Mouse (Mus musculus) heart, embryonic 15.5 days (tissue): ENCODE results near the gene Vkorc1l1. TPM values are rescaled to one million over a fixed set of nuclear protein-coding genes. Genes with fewer than 3 reads are reported as not detected.
"Not testable (repeated sequence)": the region's sequence is repeated elsewhere in the genome, so short reads cannot be mapped to it uniquely, and the experiment has no call there.

Experiments used
- ATAC-seq: fragments of 200-750 bp; cut with Nextera tagmentation; replicated peaks from 2 replicates; pipeline ENCODE4 v1.8.0; 2017; ENCODE audit warnings: low read depth, moderate TSS enrichment; ENCODE audit not compliant: insufficient number of reproducible peaks, insufficient read depth, low FRiP score
- H3K27ac ChIP-seq: fragments of 300-500 bp; sonication (generic); 2 replicates; pipeline ENCODE4 v1.5.1; 2015; ENCODE audit warnings: mild to moderate bottlenecking, inconsistent platforms
- H3K27me3 ChIP-seq: fragments of 300-500 bp; sonication (generic); 2 replicates; pipeline ENCODE4 v1.6.1; 2015; ENCODE audit warnings: inconsistent platforms
- H3K36me3 ChIP-seq: fragments of 300-500 bp; sonication (generic); 2 replicates; pipeline ENCODE4 v1.6.1; 2015; ENCODE audit warnings: mild to moderate bottlenecking, inconsistent platforms
- H3K4me1 ChIP-seq: fragments of 300-500 bp; sonication (generic); replicated peaks from 2 replicates; pipeline ENCODE4 v1.6.1; 2015; ENCODE audit warnings: inconsistent platforms
- H3K4me2 ChIP-seq: fragments of 300-500 bp; sonication (generic); 2 replicates; pipeline ENCODE4 v1.6.1; 2015; ENCODE audit warnings: inconsistent platforms, mild to moderate bottlenecking, moderate library complexity
- H3K4me3 ChIP-seq: fragments of 300-500 bp; sonication (generic); 2 replicates; pipeline ENCODE4 v1.5.1; 2015; ENCODE audit warnings: mild to moderate bottlenecking, inconsistent platforms
- H3K9ac ChIP-seq: fragments of 300-500 bp; sonication (generic); 2 replicates; pipeline ENCODE4 v1.6.1; 2015; ENCODE audit warnings: mild to moderate bottlenecking, inconsistent platforms
- H3K9me3 ChIP-seq: fragments of 300-500 bp; sonication (generic); replicated peaks from 2 replicates; pipeline ENCODE4 v1.6.1; 2016; ENCODE audit warnings: inconsistent platforms
- WGBS: fragments of 180-500 bp; shearing (Covaris S2); methylation state at CpG from one replicate; pipeline ENCODE4 v1.1.7; 2015; ENCODE audit warnings: mixed read lengths; 5-methylcytosine and 5-hydroxymethylcytosine counted together
- polyA plus RNA-seq: library from polyadenylated mRNA; unstranded; fragments of >200 nt; fragmentation: Nextera tagmentation; extraction: Ambion mirVana; gene quantifications from 2 replicates; pipeline ENCODE4 v1.2.1, GENCODE M21; 2015

Gene Vkorc1l1
- polyA plus RNA-seq, 1 experiment from 2014 or later: 14.3 TPM

GRCm38 (mm10) chr5:129918752-129919151 lies 23.0 kb upstream of the Vkorc1l1 start:
- Histone ChIP-seq H3K36me3 (no peaks in the 10 kb centered on the region), H3K9ac (no peak overlapping the region), H3K4me3 (no peak overlapping the region), H3K27ac (no peak overlapping the region), H3K9me3 (no peaks in the 10 kb centered on the region), H3K4me2 (no peak overlapping the region), H3K27me3 (no peaks in the 10 kb centered on the region), H3K4me1 (no peaks in the 10 kb centered on the region)
- ATAC-seq: no peak
- WGBS: 72% methylated on average over 9 of the region's 9 CpGs

DNA sequence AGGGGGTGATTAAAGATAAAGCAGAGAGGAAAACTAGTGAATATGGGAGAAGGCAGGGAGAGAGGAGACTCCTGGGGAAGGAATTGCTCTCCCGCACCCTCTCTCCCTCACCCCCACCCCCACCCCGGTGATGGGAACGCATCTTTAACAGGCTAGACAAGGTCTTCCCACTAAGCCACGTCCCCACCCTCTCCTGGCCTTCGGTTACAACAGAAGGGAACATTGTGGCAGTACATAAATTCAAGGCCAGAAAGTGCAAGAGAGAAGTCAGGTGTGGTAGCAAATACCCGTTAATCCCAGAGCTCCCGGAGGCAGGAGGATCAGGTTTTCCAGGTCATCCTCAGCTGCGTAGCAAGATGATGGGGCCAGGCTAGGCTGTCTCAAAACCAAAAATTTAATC lies 22.4 kb upstream of the Vkorc1l1 start:
- Histone ChIP-seq H3K4me1 (no peaks in the 10 kb centered on the region), H3K4me2 (no peak overlapping the region), H3K36me3 (no peaks in the 10 kb centered on the region), H3K4me3 (no peak overlapping the region), H3K9ac (no peak overlapping the region), H3K9me3 (no peaks in the 10 kb centered on the region), H3K27ac (no peak overlapping the region), H3K27me3 (no peaks in the 10 kb centered on the region)
- 62% methylated on average over 8 of the region's 8 CpGs for WGBS
- no peak for ATAC-seq

DNA sequence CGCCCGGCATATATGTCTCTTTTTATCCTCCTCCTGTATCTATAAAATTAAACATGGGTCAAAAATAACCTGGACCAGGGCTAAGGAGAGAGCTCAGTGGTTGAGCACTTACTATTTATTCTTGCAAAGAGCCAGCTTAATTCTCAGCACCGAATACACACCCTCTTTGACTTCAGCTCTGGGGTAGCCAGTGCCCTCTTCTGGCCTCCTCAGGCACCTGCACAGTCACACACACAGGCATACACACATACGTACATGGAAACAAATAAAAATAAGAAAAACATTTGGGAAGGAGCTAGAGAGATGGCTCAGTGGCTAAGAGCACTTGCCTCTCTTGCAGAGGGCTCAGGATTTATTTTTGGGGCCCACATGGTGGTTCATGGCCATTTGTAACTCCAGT lies 19.8 kb upstream of the Vkorc1l1 start:
- 90% methylated on average over 4 of the region's 4 CpGs for WGBS

DNA sequence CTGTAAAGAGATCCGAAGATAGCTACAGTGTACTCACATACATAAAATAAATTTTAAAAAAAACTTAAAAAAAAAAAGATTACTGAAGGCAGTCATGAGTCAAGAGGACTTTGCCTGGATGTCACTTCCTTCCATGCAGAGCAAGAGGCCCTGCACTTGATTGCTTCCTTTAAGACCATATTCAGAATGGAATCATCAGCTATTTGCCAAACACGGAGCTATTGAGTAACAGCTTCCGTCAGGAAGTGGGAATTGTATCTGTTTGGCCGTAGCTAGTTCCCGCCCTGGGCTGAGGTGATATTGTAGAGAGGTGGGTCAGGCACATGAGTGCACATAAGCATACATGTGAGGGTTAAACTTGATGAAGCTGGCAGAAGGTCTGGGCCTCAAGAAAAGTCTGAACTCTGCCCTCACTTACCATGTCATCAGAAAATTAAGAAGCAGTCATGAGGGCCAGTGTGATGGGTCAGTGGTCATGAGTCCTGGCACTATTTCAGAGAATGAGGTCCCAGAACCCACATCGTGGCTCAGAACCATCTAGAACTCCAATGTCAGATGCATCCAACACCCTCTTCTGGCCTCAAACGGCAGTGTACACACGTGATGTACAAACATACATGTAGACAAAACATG lies 16.8 kb upstream of the Vkorc1l1 start:
- Histone ChIP-seq H3K27me3 (no peaks in the 10 kb centered on the region), H3K9me3 (no peaks in the 10 kb centered on the region), H3K9ac (no peak overlapping the region), H3K36me3 (no peaks in the 10 kb centered on the region), H3K4me2 (no peak overlapping the region), H3K27ac (no peak overlapping the region), H3K4me3 (no peak overlapping the region), H3K4me1 (no peaks in the 10 kb centered on the region)
- no peak for ATAC-seq
- 81% methylated on average over 8 of the region's 8 CpGs for WGBS

More for the DNA sequence above, 19.8 kb upstream of the Vkorc1l1 start:
- Histone ChIP-seq H3K27me3 (no peaks in the 10 kb centered on the region), H3K4me3 (no peak overlapping the region), H3K9me3 (no peaks in the 10 kb centered on the region), H3K36me3 (no peaks in the 10 kb centered on the region), H3K4me1 (no peaks in the 10 kb centered on the region), H3K9ac (no peak overlapping the region), H3K27ac (no peak overlapping the region), H3K4me2 (no peak overlapping the region)
- ATAC-seq: no peak

- H3K27me3 ChIP-seq: no peaks in the 10 kb centered on the region
- 64% methylated on average over 5 of the region's 5 CpGs for WGBS
- no peak for ATAC-seq
- no peaks in the 10 kb centered on the region for H3K36me3 ChIP-seq
- no peak overlapping the region for H3K9ac ChIP-seq
- H3K27ac ChIP-seq: no peak overlapping the region
- no peaks in the 10 kb centered on the region for H3K9me3 ChIP-seq
- no peak overlapping the region for H3K4me3 ChIP-seq
- H3K4me2 ChIP-seq: no peak overlapping the region
- no peaks in the 10 kb centered on the region for H3K4me1 ChIP-seq
These were observed 15.8 kb upstream of the Vkorc1l1 start for GRCm38 (mm10) chr5:129925933-129926332.

GRCm38 (mm10) chr5:129929924-129930855 lies 11.6 kb upstream of the Vkorc1l1 start:
- Histone ChIP-seq H3K4me2 (no peak overlapping the region), H3K27me3 (no peaks in the 10 kb centered on the region), H3K9me3 (no peaks in the 10 kb centered on the region), H3K9ac (no peak overlapping the region), H3K4me3 (no peak overlapping the region), H3K4me1 (no peaks in the 10 kb centered on the region), H3K27ac (no peak overlapping the region), H3K36me3 (no peaks in the 10 kb centered on the region)
- WGBS: 53% methylated on average over 9 of the region's 9 CpGs
- no peak for ATAC-seq

GRCm38 (mm10) chr5:129936941-129937340 lies 4.8 kb upstream of the Vkorc1l1 start:
- Histone ChIP-seq H3K9ac (no peak overlapping the region), H3K4me3 (no peak overlapping the region), H3K27ac (no peak overlapping the region), H3K36me3 (no peaks in the 10 kb centered on the region), H3K9me3 (no peaks in the 10 kb centered on the region), H3K27me3 (no peaks in the 10 kb centered on the region; the same call in 1 of the 2 replicates), H3K4me2 (no peak overlapping the region), H3K4me1 (no peaks in the 10 kb centered on the region)
- no peak for ATAC-seq
- WGBS: 51% methylated on average over 4 of the region's 4 CpGs

DNA sequence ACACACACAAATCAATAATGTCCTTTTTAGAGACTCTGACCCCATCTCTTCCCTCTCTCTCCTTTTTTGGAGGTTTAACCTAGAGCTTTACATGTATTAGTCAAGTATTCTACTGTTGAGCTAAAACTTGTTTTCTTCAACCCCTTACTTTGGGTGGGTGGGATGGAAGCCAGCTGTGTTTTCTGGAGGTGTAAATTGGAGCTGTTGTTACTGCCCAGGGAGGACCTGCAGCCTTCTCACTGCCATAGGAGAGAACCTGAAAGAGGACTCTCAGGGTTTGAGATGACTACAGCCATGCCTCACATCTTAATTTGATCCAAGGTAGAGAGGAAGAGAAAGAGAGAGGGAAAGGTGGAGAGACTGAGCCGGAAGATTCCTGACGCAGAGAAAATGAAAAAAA lies 1.5 kb upstream of the Vkorc1l1 start:
- 0 out of 2 replicates have a peak overlapping the region, but pooled peaks have one; percentile 67 for H3K4me2 ChIP-seq
- H3K4me1 ChIP-seq: peaks cover 6% of the 10 kb centered on the region
- H3K27ac ChIP-seq: no peak overlapping the region
- H3K9ac ChIP-seq: no peak overlapping the region
- ATAC-seq: no peak
- H3K36me3 ChIP-seq: no peaks in the 10 kb centered on the region
- H3K4me3 ChIP-seq: no peak overlapping the region
- 47% methylated on average over 2 of the region's 2 CpGs for WGBS
- no peaks in the 10 kb centered on the region for H3K9me3 ChIP-seq
- no peaks in the 10 kb centered on the region; the same call in 1 of the 2 replicates for H3K27me3 ChIP-seq

- Histone ChIP-seq H3K27me3 (no peaks in the 10 kb centered on the region; the same call in 1 of the 2 replicates), H3K4me2 (peak overlapping the region; percentile 67), H3K4me3 (peak overlapping the region; percentile 75), H3K27ac (peak overlapping the region; percentile 59), H3K9me3 (no peaks in the 10 kb centered on the region), H3K4me1 (peaks cover 6% of the 10 kb centered on the region), H3K36me3 (no peaks in the 10 kb centered on the region), H3K9ac (peak overlapping the region; percentile 44; the same call in 1 of the 2 replicates)
- no peak for ATAC-seq
- 4% methylated on average over 9 of the region's 9 CpGs for WGBS
These were observed 855 bp upstream of the Vkorc1l1 start for GRCm38 (mm10) chr5:129940736-129941494.

GRCm38 (mm10) chr5:129942073-129942939 lies 536 bp downstream of the Vkorc1l1 start:
- under 1% methylated on average over 49 of the region's 82 CpGs for WGBS
- not testable (repeated sequence) for H3K36me3 ChIP-seq, H3K4me1 ChIP-seq, H3K9me3 ChIP-seq, H3K27me3 ChIP-seq
- peak overlapping the region; percentile 75 for H3K4me3 ChIP-seq
- H3K4me2 ChIP-seq: peak overlapping the region; percentile 76
- peak overlapping the region; percentile 81 for H3K9ac ChIP-seq
- ATAC-seq: peak; percentile 28
- H3K27ac ChIP-seq: peak overlapping the region; percentile 52
